Mouse (Mus musculus): ENCODE data around the gene Rora. TPM values are rescaled to one million over a fixed set of nuclear protein-coding genes. Genes with fewer than 3 reads are reported as not detected.
A peak's percentile ranks its signal among the peaks of the same experiment; 100 is the strongest.

Rora gene
- polyA plus RNA-seq, 1 experiment = 10.7 TPM

- Histone ChIP-seq H3K27ac (replicated peaks; ENCODE audit: low read depth, low read length) (no peak overlapping the region), H3K4me3 (ENCODE audit: insufficient read depth, low read depth, low read length) (no peak overlapping the region)
Measured at GRCm38 (mm10) chr9:68710893-68711654, 57.5 kb downstream of the Rora start.

GRCm38 (mm10) chr9:68716961-68717360, 63.4 kb downstream of the Rora start:
- H3K4me1 ChIP-seq (ENCODE audit: control insufficient read depth, insufficient read depth, insufficient read length, low read length) = no peaks in the 10 kb centered on the region
- H3K27ac ChIP-seq (replicated peaks; ENCODE audit: low read depth, low read length) = no peak overlapping the region
- no peak overlapping the region for H3K4me3 ChIP-seq (ENCODE audit: insufficient read depth, low read depth, low read length)

More at GRCm38 (mm10) chr9:68710893-68711654, 57.5 kb downstream of the Rora start:
- H3K4me1 ChIP-seq (ENCODE audit: control insufficient read depth, insufficient read depth, insufficient read length, low read length) = peaks cover 2% of the 10 kb centered on the region; the same call in 1 of the 2 replicates

- Histone ChIP-seq H3K4me3 (ENCODE audit: insufficient read depth, low read depth, low read length) (no peak overlapping the region), H3K27ac (replicated peaks; ENCODE audit: low read depth, low read length) (no peak overlapping the region), H3K4me1 (ENCODE audit: control insufficient read depth, insufficient read depth, insufficient read length, low read length) (no peaks in the 10 kb centered on the region)
Measured at GRCm38 (mm10) chr9:68718427-68718826, 64.8 kb downstream of the Rora start.

GRCm38 (mm10) chr9:68719286-68719685, 65.7 kb downstream of the Rora start:
- Histone ChIP-seq H3K27ac (replicated peaks; ENCODE audit: low read depth, low read length) (no peak overlapping the region), H3K4me1 (ENCODE audit: control insufficient read depth, insufficient read depth, insufficient read length, low read length) (no peaks in the 10 kb centered on the region), H3K4me3 (ENCODE audit: insufficient read depth, low read depth, low read length) (no peak overlapping the region)

GRCm38 (mm10) chr9:68724636-68725285, 71.2 kb downstream of the Rora start:
- Histone ChIP-seq H3K4me3 (ENCODE audit: insufficient read depth, low read depth, low read length) (no peak overlapping the region), H3K4me1 (ENCODE audit: control insufficient read depth, insufficient read depth, insufficient read length, low read length) (no peaks in the 10 kb centered on the region), H3K27ac (replicated peaks; ENCODE audit: low read depth, low read length) (no peak overlapping the region)

- no peaks in the 10 kb centered on the region for H3K4me1 ChIP-seq (ENCODE audit: control insufficient read depth, insufficient read depth, insufficient read length, low read length)
- H3K4me3 ChIP-seq (ENCODE audit: insufficient read depth, low read depth, low read length) = no peak overlapping the region
- no peak overlapping the region for H3K27ac ChIP-seq (replicated peaks; ENCODE audit: low read depth, low read length)
Measured at GRCm38 (mm10) chr9:68727166-68727855, 73.7 kb downstream of the Rora start.

GRCm38 (mm10) chr9:68731438-68731837, 77.9 kb downstream of the Rora start:
- Histone ChIP-seq H3K4me1 (ENCODE audit: control insufficient read depth, insufficient read depth, insufficient read length, low read length) (no peaks in the 10 kb centered on the region), H3K27ac (replicated peaks; ENCODE audit: low read depth, low read length) (no peak overlapping the region)

GRCm38 (mm10) chr9:68732929-68733328, 79.3 kb downstream of the Rora start:
- H3K4me1 ChIP-seq (ENCODE audit: control insufficient read depth, insufficient read depth, insufficient read length, low read length) = no peaks in the 10 kb centered on the region
- no peak overlapping the region for H3K27ac ChIP-seq (replicated peaks; ENCODE audit: low read depth, low read length)
- no peak overlapping the region for H3K4me3 ChIP-seq (ENCODE audit: insufficient read depth, low read depth, low read length)

More at GRCm38 (mm10) chr9:68731438-68731837, 77.9 kb downstream of the Rora start:
- H3K4me3 ChIP-seq (ENCODE audit: insufficient read depth, low read depth, low read length) = no peak overlapping the region

- H3K4me3 ChIP-seq (ENCODE audit: insufficient read depth, low read depth, low read length) = no peak overlapping the region
- no peaks in the 10 kb centered on the region; the same call in 1 of the 2 replicates for H3K4me1 ChIP-seq (ENCODE audit: control insufficient read depth, insufficient read depth, insufficient read length, low read length)
- no peak overlapping the region for H3K27ac ChIP-seq (replicated peaks; ENCODE audit: low read depth, low read length)
Measured at GRCm38 (mm10) chr9:68735886-68736285, 82.3 kb downstream of the Rora start.

GRCm38 (mm10) chr9:68737197-68737736, 83.7 kb downstream of the Rora start:
- Histone ChIP-seq H3K4me1 (ENCODE audit: control insufficient read depth, insufficient read depth, insufficient read length, low read length) (no peaks in the 10 kb centered on the region; the same call in 1 of the 2 replicates), H3K4me3 (ENCODE audit: insufficient read depth, low read depth, low read length) (no peak overlapping the region), H3K27ac (replicated peaks; ENCODE audit: low read depth, low read length) (no peak overlapping the region)

GRCm38 (mm10) chr9:68745931-68746646, 92.5 kb downstream of the Rora start:
- Histone ChIP-seq H3K27ac (replicated peaks; ENCODE audit: low read depth, low read length) (no peak overlapping the region), H3K4me1 (ENCODE audit: control insufficient read depth, insufficient read depth, insufficient read length, low read length) (no peaks in the 10 kb centered on the region), H3K4me3 (ENCODE audit: insufficient read depth, low read depth, low read length) (no peak overlapping the region)

- Histone ChIP-seq H3K4me3 (ENCODE audit: insufficient read depth, low read depth, low read length) (no peak overlapping the region), H3K27ac (replicated peaks; ENCODE audit: low read depth, low read length) (peak overlapping the region; percentile 83), H3K4me1 (ENCODE audit: control insufficient read depth, insufficient read depth, insufficient read length, low read length) (peaks cover 10% of the 10 kb centered on the region; the same call in 1 of the 2 replicates)
Measured at GRCm38 (mm10) chr9:68756976-68757375, 103.4 kb downstream of the Rora start.

GRCm38 (mm10) chr9:68759324-68759723, 105.7 kb downstream of the Rora start:
- peaks cover 7% of the 10 kb centered on the region; the same call in 1 of the 2 replicates for H3K4me1 ChIP-seq (ENCODE audit: control insufficient read depth, insufficient read depth, insufficient read length, low read length)
- H3K4me3 ChIP-seq (ENCODE audit: insufficient read depth, low read depth, low read length) = no peak overlapping the region
- H3K27ac ChIP-seq (replicated peaks; ENCODE audit: low read depth, low read length) = no peak overlapping the region

- Histone ChIP-seq H3K4me3 (ENCODE audit: insufficient read depth, low read depth, low read length) (no peak overlapping the region), H3K27ac (replicated peaks; ENCODE audit: low read depth, low read length) (no peak overlapping the region), H3K4me1 (ENCODE audit: control insufficient read depth, insufficient read depth, insufficient read length, low read length) (peaks cover 7% of the 10 kb centered on the region; the same call in 1 of the 2 replicates)
Measured at GRCm38 (mm10) chr9:68760329-68760728, 106.7 kb downstream of the Rora start.
